Mouse (Mus musculus): ENCODE data around the gene Swsap1. TPM values are rescaled to one million over a fixed set of nuclear protein-coding genes. Genes with fewer than 3 reads are reported as not detected.

The Swsap1 gene
- polyA plus RNA-seq, 1 experiment = 8.9 TPM

- Histone ChIP-seq H3K4me2 (ENCODE audit: low read depth) (no peak overlapping the region), H3K79me2 (ENCODE audit: control insufficient read depth, insufficient read depth) (no peaks in the 10 kb centered on the region), H3ac (ENCODE audit: control insufficient read depth, insufficient read length) (no peak overlapping the region), H3K4me3 (no peak overlapping the region), H3K36me3 (ENCODE audit: control insufficient read depth, insufficient read depth) (peaks cover 3% of the 10 kb centered on the region), H3K27me3 (ENCODE audit: control insufficient read depth, insufficient read depth, insufficient read length) (no peaks in the 10 kb centered on the region)
- no peak for TF ChIP-seq TCF12 (IDR thresholded peaks at IDR 0.05; ENCODE audit: insufficient read depth, poor library complexity, severe bottlenecking)
- TF ChIP-seq SRF (IDR thresholded peaks at IDR 0.05; ENCODE audit: control insufficient read depth, insufficient read length, low read depth) = no peak
- TF ChIP-seq POLR2AphosphoS2 (IDR thresholded peaks at IDR 0.05; ENCODE audit: insufficient read length, low read depth) = no peak
- no peak for TF ChIP-seq E2F4 (IDR thresholded peaks at IDR 0.05; ENCODE audit: insufficient read depth)
- TF ChIP-seq POLR2A (IDR thresholded peaks at IDR 0.05; ENCODE audit: insufficient read length, low read depth) = no peak
- no peak for TF ChIP-seq USF1 (IDR thresholded peaks at IDR 0.05; ENCODE audit: low read depth)
- no peak for TF ChIP-seq MYOG (IDR thresholded peaks at IDR 0.05; ENCODE audit: control insufficient read depth in 1 of 3, insufficient read depth in 1 of 3, insufficient read length in 2 of 3, low read depth in 2 of 3)
- no peak for TF ChIP-seq MAX (IDR thresholded peaks at IDR 0.05; ENCODE audit: low read depth)
- no peak for TF ChIP-seq TCF3 (IDR thresholded peaks at IDR 0.05; ENCODE audit: insufficient read length, low read depth)
- TF ChIP-seq REST (IDR thresholded peaks at IDR 0.05; ENCODE audit: insufficient read depth, insufficient read length) = no peak
- TF ChIP-seq CEBPB (IDR thresholded peaks at IDR 0.05; ENCODE audit: insufficient read depth, poor library complexity, severe bottlenecking) = no peak
- no peak for TF ChIP-seq MYOD1 (IDR thresholded peaks at IDR 0.05; ENCODE audit: control insufficient read depth in 1 of 3, insufficient read length in 2 of 3, low read depth in 2 of 3)
These were observed 21.1 kb downstream of the Swsap1 start for GRCm38 (mm10) chr9:21976626-21977175.

GRCm38 (mm10) chr9:21977331-21977730, 21.8 kb downstream of the Swsap1 start:
- Histone ChIP-seq H3K36me3 (ENCODE audit: control insufficient read depth, insufficient read depth) (peaks cover 3% of the 10 kb centered on the region), H3K4me3 (no peak overlapping the region), H3K27me3 (ENCODE audit: control insufficient read depth, insufficient read depth, insufficient read length) (no peaks in the 10 kb centered on the region), H3K4me2 (ENCODE audit: low read depth) (no peak overlapping the region), H3ac (ENCODE audit: control insufficient read depth, insufficient read length) (no peak overlapping the region), H3K79me2 (ENCODE audit: control insufficient read depth, insufficient read depth) (no peaks in the 10 kb centered on the region)
- no peak for TF ChIP-seq CEBPB (IDR thresholded peaks at IDR 0.05; ENCODE audit: insufficient read depth, poor library complexity, severe bottlenecking)

- TF ChIP-seq CEBPB (IDR thresholded peaks at IDR 0.05; ENCODE audit: insufficient read depth, poor library complexity, severe bottlenecking) (no peak), POLR2AphosphoS2 (IDR thresholded peaks at IDR 0.05; ENCODE audit: insufficient read length, low read depth) (no peak), USF1 (IDR thresholded peaks at IDR 0.05; ENCODE audit: low read depth) (no peak), POLR2A (IDR thresholded peaks at IDR 0.05; ENCODE audit: insufficient read length, low read depth) (no peak), REST (IDR thresholded peaks at IDR 0.05; ENCODE audit: insufficient read depth, insufficient read length) (no peak), MYOG (IDR thresholded peaks at IDR 0.05; ENCODE audit: control insufficient read depth in 1 of 3, insufficient read depth in 1 of 3, insufficient read length in 2 of 3, low read depth in 2 of 3) (no peak), TCF12 (IDR thresholded peaks at IDR 0.05; ENCODE audit: insufficient read depth, poor library complexity, severe bottlenecking) (no peak), MAX (IDR thresholded peaks at IDR 0.05; ENCODE audit: low read depth) (no peak), TCF3 (IDR thresholded peaks at IDR 0.05; ENCODE audit: insufficient read length, low read depth) (no peak), SRF (IDR thresholded peaks at IDR 0.05; ENCODE audit: control insufficient read depth, insufficient read length, low read depth) (no peak), MYOD1 (IDR thresholded peaks at IDR 0.05; ENCODE audit: control insufficient read depth in 1 of 3, insufficient read length in 2 of 3, low read depth in 2 of 3) (no peak)
- no peak overlapping the region for H3K4me2 ChIP-seq (ENCODE audit: low read depth)
- H3K36me3 ChIP-seq (ENCODE audit: control insufficient read depth, insufficient read depth) = peaks cover under 1% of the 10 kb centered on the region
- no peak overlapping the region for H3ac ChIP-seq (ENCODE audit: control insufficient read depth, insufficient read length)
- H3K27me3 ChIP-seq (ENCODE audit: control insufficient read depth, insufficient read depth, insufficient read length) = no peaks in the 10 kb centered on the region
- no peaks in the 10 kb centered on the region for H3K79me2 ChIP-seq (ENCODE audit: control insufficient read depth, insufficient read depth)
- H3K4me3 ChIP-seq = no peak overlapping the region
These were observed 22.4 kb downstream of the Swsap1 start for GRCm38 (mm10) chr9:21977972-21978371.

- Histone ChIP-seq H3ac (ENCODE audit: control insufficient read depth, insufficient read length) (no peak overlapping the region), H3K79me2 (ENCODE audit: control insufficient read depth, insufficient read depth) (no peaks in the 10 kb centered on the region), H3K4me2 (ENCODE audit: low read depth) (no peak overlapping the region), H3K36me3 (ENCODE audit: control insufficient read depth, insufficient read depth) (no peaks in the 10 kb centered on the region), H3K27me3 (ENCODE audit: control insufficient read depth, insufficient read depth, insufficient read length) (no peaks in the 10 kb centered on the region), H3K4me3 (no peak overlapping the region)
- no peak for TF ChIP-seq REST (IDR thresholded peaks at IDR 0.05; ENCODE audit: insufficient read depth, insufficient read length)
- TF ChIP-seq MYOG (IDR thresholded peaks at IDR 0.05; ENCODE audit: control insufficient read depth in 1 of 3, insufficient read depth in 1 of 3, insufficient read length in 2 of 3, low read depth in 2 of 3) = no peak
- TF ChIP-seq TCF3 (IDR thresholded peaks at IDR 0.05; ENCODE audit: insufficient read length, low read depth) = no peak
- no peak for TF ChIP-seq CEBPB (IDR thresholded peaks at IDR 0.05; ENCODE audit: insufficient read depth, poor library complexity, severe bottlenecking)
- no peak for TF ChIP-seq POLR2A (IDR thresholded peaks at IDR 0.05; ENCODE audit: insufficient read length, low read depth)
- no peak for TF ChIP-seq MAX (IDR thresholded peaks at IDR 0.05; ENCODE audit: low read depth)
- TF ChIP-seq SRF (IDR thresholded peaks at IDR 0.05; ENCODE audit: control insufficient read depth, insufficient read length, low read depth) = no peak
These were observed 23.0 kb downstream of the Swsap1 start for GRCm38 (mm10) chr9:21978398-21979128.

- Histone ChIP-seq H3K79me2 (ENCODE audit: control insufficient read depth, insufficient read depth) (no peaks in the 10 kb centered on the region), H3ac (ENCODE audit: control insufficient read depth, insufficient read length) (no peak overlapping the region), H3K36me3 (ENCODE audit: control insufficient read depth, insufficient read depth) (no peaks in the 10 kb centered on the region), H3K4me2 (ENCODE audit: low read depth) (no peak overlapping the region), H3K27me3 (ENCODE audit: control insufficient read depth, insufficient read depth, insufficient read length) (no peaks in the 10 kb centered on the region), H3K4me3 (no peak overlapping the region)
- TF ChIP-seq USF1 (IDR thresholded peaks at IDR 0.05; ENCODE audit: low read depth) (no peak), MAX (IDR thresholded peaks at IDR 0.05; ENCODE audit: low read depth) (no peak), MYOD1 (IDR thresholded peaks at IDR 0.05; ENCODE audit: control insufficient read depth in 1 of 3, insufficient read length in 2 of 3, low read depth in 2 of 3) (no peak), MYOG (IDR thresholded peaks at IDR 0.05; ENCODE audit: control insufficient read depth in 1 of 3, insufficient read depth in 1 of 3, insufficient read length in 2 of 3, low read depth in 2 of 3) (no peak), POLR2AphosphoS2 (IDR thresholded peaks at IDR 0.05; ENCODE audit: insufficient read length, low read depth) (no peak), POLR2A (IDR thresholded peaks at IDR 0.05; ENCODE audit: insufficient read length, low read depth) (no peak), SRF (IDR thresholded peaks at IDR 0.05; ENCODE audit: control insufficient read depth, insufficient read length, low read depth) (no peak), E2F4 (IDR thresholded peaks at IDR 0.05; ENCODE audit: insufficient read depth) (no peak)
These were observed 28.4 kb downstream of the Swsap1 start for GRCm38 (mm10) chr9:21983911-21984310.

Data from myocyte (in vitro differentiated cells).